Mouse (Mus musculus) embryonic fibroblast, embryonic 13.5 days (primary cell): ENCODE measurements at regions not wholly inside any gene's neighbourhood (a gene's known extent, or its start where the extent isn't known, plus 50 kb on each side); places are given as distances from the start of the nearest gene placed in this dataset.

ENCODE experiments used
- CTCF ChIP-seq: IDR thresholded peaks from 2 replicates; pipeline ENCODE4 v1.5.1; 2011; ENCODE audit warnings: mild to moderate bottlenecking, control low read depth, low read length, moderate library complexity, borderline replicate concordance; ENCODE audit not compliant: insufficient read depth
- POLR2A ChIP-seq: IDR thresholded peaks from 2 replicates; pipeline ENCODE4 v1.6.1; 2011; ENCODE audit warnings: low read depth, mild to moderate bottlenecking, control low read depth, low read length, moderate library complexity

DNA sequence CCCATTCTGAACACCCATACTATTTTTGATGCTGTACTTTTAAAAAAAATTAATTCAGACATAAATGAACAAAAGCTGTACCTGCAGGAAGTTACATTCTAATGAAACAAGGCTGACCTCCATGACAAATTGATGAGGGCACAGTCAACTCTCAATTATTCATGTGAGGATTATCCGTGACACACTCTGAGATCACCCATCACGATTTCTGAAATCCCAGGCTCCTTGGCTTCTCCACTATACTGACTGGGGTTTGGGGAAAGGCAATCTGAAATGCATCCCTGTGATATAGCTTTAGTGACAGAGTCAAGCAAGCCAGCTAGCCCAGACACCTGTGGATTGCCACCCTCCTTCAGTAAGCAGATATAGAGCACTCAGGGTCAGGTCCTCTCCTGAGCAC, 320.9 kb upstream of the Arid1b start:
- TF ChIP-seq CTCF (no peak), POLR2A (no peak)
